Mouse (Mus musculus) lung, adult 2 months (tissue): ENCODE measurements around the gene Ccdc182. TPM values are rescaled to one million over a fixed set of nuclear protein-coding genes. Genes with fewer than 3 reads are reported as not detected.
A peak's percentile ranks its signal among the peaks of the same experiment; 100 is the strongest.

Experiments
- DNase-seq: peaks from one replicate; pipeline ENCODE4 v3.0.0; 2022
- H3K4me1 ChIP-seq: fragments of 200-500 bp; 2 replicates; pipeline ENCODE4 v1.6.1; 2011; ENCODE audit warnings: low read length; ENCODE audit not compliant: control insufficient read depth, insufficient read depth
- H3K4me3 ChIP-seq: fragments of 200-500 bp; replicated peaks from 2 replicates; pipeline ENCODE3; 2011; ENCODE audit warnings: low read depth, mild to moderate bottlenecking, control low read depth, low read length; ENCODE audit errors: extremely low read depth
- CTCF ChIP-seq: fragments of 200-500 bp; IDR thresholded peaks from 2 replicates; pipeline ENCODE4 v1.5.1; 2011; ENCODE audit warnings: mild to moderate bottlenecking, low read length, control low read depth; ENCODE audit not compliant: insufficient read depth
- POLR2A ChIP-seq: fragments of 200-500 bp; IDR thresholded peaks from 2 replicates; pipeline ENCODE4 v1.6.1; 2011; ENCODE audit warnings: low read depth, mild to moderate bottlenecking, control low read depth, low read length, borderline replicate concordance; ENCODE audit errors: extremely low read depth
- WGBS: fragments of 180-500 bp; shearing (Covaris S2); methylation state at CpG from one replicate; pipeline ENCODE4 v1.1.7; 2018; 5-methylcytosine and 5-hydroxymethylcytosine counted together
- polyA plus RNA-seq: library from polyadenylated mRNA; depleted of rRNA; stranded (reverse); fragments of >200 nt; gene quantifications from 2 replicates; pipeline ENCODE4 v1.2.3, GENCODE M21; 2012; rRNA removed

Gene Ccdc182
- not detected in 2 replicates for polyA plus RNA-seq

DNA sequence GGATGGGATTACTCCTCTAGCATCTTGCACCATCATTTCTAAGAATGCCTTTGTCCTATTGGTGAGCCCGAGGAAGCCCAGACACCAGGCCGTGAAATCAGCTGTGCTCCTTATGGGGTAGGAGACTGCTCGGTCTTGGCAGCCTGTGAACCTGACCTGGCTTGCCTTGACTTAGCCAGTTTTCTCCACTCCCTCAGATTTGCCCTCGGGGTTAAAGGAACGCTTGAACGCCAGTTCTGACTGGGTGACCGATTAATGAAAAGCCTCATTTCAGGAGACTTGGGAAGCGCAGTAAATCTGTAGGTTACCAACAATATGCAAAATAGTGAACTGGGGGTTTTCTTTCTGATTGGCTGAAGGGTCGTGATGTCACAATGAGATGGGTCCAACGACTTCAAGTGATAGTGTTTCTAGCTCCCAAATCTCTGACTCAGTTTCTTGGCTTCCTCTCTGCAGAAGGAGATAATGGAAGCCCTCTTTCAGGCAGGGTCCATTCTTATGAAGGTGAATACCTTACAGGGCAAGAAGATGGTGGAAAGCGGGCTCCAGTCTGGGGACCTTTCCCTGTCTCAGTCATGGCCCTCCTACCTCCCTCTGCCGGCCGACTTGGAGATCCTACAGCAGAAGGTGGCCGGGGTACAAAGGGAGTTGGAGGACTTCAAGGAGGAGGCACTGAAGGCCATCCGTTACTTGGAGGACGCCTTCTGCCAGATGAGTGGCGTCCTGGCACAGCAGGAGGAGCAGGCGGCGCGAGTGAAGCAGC is at the start of gene Ccdc182:
Ccdc182 (plus strand) TSS at position 428 of the 763 bp plus-strand sequence.
- no peaks in the 10 kb centered on the region; the same call in 1 of the 2 replicates for H3K4me1 ChIP-seq
- WGBS, result 51% methylated on average over 20 of the region's 20 CpGs
- no peak within 1 kb of the TSS for H3K4me3 ChIP-seq
- no peak for DNase-seq
- TF ChIP-seq POLR2A (no peak), CTCF (no peak)

DNA sequence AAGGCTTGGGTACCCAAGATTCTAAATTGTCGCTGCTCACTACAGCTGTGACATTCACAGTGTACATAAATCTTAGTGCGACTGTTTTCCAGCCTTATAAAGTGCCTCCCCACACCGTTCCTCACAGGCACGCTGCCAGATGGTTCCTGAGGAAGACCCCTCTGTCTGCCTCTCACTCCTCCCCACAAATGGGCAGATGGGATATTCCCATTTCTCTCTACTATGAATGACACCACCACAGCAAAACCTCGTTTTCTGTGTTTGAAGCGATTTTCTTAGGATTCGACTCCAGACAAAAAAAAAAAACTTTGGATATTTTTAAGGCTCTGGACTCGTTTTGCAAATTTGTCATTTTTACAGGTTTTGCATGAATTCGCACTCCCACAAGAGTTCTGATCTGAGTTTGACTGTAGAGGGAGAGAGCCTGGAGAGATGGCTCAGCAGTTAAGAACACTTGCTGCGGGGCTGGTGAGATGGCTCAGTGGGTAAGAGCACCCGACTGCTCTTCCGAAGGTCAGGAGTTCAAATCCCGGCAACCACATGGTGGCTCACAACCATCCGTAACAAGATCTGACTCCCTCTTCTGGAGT is 48.2 kb upstream of the Ccdc182 start:
- H3K4me3 ChIP-seq, result no peak overlapping the region
- no peak for DNase-seq
- 79% methylated on average over 14 of the region's 14 CpGs for WGBS
- no peaks in the 10 kb centered on the region for H3K4me1 ChIP-seq
- no peak for TF ChIP-seq CTCF
- TF ChIP-seq POLR2A, result no peak

DNA sequence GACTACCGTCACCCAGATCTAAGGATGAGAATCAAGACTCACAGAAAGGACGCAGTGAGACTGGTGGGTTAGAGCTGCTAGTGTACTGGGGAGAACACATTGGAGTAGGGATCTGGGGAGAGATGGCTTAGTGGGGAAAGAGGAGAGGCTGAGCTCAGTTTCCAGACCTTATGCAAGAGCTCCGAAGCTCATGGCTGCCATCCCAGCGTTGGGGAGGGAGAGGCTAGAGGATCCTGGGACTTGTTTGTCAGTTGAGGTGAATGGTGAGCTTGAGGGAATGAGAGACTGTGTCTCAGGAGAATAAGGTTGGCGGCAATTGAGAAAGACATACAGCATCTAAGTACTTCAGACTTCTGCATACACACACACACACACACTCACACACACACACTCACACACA is 45.2 kb upstream of the Ccdc182 start:
- DNase-seq, result no peak
- WGBS, result 69% methylated on average over 5 of the region's 5 CpGs
- peaks cover 2% of the 10 kb centered on the region; the same call in 1 of the 2 replicates for H3K4me1 ChIP-seq
- TF ChIP-seq POLR2A (no peak), CTCF (no peak)
- no peak overlapping the region for H3K4me3 ChIP-seq

DNA sequence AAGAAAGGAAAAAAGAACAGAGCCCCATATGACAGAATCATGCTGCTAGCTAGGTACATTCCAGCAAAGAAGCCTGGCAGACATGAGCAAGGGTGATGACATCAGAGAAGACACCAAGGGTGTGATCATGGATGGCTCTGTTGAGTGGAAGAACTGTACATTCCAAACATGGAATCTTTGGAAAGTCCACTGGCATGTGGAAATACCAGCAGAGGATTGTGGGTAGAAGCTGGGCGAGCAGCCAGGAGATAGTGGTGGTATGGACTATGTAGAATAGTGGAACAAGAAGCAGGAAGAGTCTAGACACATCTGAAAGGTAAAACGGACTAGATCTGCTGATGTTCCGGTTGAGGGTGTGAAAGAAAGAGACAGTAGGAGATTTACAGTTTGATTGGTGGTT is 43.3 kb upstream of the Ccdc182 start:
- DNase-seq, result no peak
- WGBS, result 49% methylated on average over 3 of the region's 3 CpGs

DNA sequence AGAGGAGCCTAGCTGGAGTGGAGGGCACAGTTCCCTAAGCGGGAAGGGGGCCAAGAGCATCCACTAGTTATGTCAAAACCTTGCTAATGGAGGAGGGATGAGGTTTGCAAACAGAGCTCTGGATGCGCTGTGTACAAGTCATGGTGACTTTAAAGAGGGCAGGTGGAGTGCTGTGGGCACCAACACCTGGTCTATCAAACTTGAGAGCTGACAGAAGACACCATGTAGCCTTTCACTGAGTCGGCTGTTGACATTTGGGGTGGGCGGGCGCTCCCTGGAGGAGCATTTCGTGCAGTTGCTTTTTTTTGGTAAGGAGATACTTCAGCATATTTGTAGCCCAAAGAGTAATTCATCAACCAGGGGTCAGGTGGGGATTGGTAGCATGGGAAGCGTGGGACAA is 42.6 kb upstream of the Ccdc182 start:
- WGBS, result 66% methylated on average over 7 of the region's 7 CpGs
- DNase-seq, result no peak
- Histone ChIP-seq H3K4me1 (peaks cover 2% of the 10 kb centered on the region; the same call in 1 of the 2 replicates), H3K4me3 (no peak overlapping the region)
- no peak for TF ChIP-seq CTCF
- no peak for TF ChIP-seq POLR2A

More for the DNA sequence above, 43.3 kb upstream of the Ccdc182 start:
- Histone ChIP-seq H3K4me3 (no peak overlapping the region), H3K4me1 (peaks cover 2% of the 10 kb centered on the region; the same call in 1 of the 2 replicates)
- no peak for TF ChIP-seq POLR2A
- no peak for TF ChIP-seq CTCF

DNA sequence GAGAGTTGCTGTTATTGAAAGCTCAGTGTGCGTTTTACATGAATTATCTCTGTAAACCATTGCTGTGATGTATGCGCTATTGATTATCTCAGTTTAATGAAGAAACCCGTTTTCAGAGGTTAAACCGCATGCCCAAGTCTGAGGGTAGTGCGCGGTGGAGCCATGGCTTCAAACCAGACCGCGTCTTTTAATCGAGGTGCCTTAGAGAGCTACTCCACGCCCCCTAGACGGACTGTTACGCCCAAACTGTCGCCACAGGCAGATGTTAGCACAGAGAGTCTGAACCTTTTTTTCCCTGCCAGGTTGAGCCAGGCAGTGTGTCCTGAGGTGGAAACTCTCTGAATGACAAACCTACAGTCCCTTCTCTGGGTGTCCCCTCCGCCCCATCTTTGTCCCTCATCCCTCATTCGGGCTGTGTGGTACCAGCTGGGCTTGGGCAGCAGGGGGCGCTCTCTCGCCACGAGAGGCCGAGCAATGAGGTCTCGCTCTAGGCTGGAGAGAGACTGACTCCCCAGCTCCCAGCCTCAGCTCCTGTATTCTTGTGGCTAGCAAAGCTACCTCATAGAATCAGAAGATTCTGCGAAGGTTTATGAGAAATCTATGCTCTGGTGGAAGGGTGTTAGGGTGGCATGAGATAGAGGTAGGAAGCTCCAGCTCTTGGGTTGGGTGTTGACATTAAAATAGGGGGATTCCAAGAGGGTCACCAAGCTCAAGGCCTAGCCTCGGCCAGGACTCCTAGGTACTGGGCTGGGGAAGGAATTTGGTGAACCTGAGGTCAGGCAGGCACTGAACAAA is 41.7 kb upstream of the Ccdc182 start:
- Histone ChIP-seq H3K4me1 (peaks cover 2% of the 10 kb centered on the region; the same call in 1 of the 2 replicates), H3K4me3 (no peak overlapping the region)
- WGBS, result 14% methylated on average over 22 of the region's 22 CpGs
- TF ChIP-seq POLR2A (no peak), CTCF (peak; percentile 89)
- peak; percentile 84 for DNase-seq

DNA sequence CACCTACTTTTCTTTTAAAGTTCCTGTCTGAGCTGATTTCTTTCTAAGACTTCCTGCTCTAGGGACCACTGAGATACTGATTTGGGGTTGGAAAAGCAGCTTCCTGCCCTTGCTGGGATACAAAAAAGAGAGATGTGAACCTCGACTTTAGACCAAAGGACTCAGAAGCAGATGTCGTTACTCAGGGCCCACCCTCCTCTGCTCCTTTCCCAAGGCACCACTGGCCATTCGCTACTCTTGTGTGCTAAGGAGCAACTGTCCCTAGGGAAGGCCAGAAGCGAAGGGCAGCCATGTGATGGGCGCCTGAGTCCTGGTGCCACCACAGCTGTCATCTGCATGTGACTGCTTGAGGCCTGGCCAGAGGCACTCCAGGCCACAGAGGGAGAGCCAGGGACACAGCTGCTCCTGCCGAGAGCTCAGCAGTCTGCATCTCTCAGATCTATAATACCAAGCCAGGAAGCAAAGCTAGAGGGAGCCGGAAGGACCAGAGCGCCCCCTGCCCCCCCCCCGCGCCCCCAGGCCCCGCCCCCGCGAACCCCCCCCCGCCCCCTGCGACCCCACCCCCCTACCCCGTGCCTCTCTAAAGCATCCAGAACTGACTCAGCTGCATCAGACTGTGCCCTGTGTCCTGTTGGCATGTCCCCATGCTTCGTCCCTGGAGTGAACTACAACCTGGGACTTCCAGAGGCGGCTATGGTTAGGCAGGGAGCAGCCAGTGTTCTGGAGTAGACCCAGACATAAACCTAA is 40.9 kb upstream of the Ccdc182 start:
- TF ChIP-seq CTCF (no peak), POLR2A (no peak)
- H3K4me1 ChIP-seq, result peaks cover 2% of the 10 kb centered on the region; the same call in 1 of the 2 replicates
- DNase-seq, result no peak
- WGBS, result 32% methylated on average over 11 of the region's 18 CpGs
- H3K4me3 ChIP-seq, result no peak overlapping the region

DNA sequence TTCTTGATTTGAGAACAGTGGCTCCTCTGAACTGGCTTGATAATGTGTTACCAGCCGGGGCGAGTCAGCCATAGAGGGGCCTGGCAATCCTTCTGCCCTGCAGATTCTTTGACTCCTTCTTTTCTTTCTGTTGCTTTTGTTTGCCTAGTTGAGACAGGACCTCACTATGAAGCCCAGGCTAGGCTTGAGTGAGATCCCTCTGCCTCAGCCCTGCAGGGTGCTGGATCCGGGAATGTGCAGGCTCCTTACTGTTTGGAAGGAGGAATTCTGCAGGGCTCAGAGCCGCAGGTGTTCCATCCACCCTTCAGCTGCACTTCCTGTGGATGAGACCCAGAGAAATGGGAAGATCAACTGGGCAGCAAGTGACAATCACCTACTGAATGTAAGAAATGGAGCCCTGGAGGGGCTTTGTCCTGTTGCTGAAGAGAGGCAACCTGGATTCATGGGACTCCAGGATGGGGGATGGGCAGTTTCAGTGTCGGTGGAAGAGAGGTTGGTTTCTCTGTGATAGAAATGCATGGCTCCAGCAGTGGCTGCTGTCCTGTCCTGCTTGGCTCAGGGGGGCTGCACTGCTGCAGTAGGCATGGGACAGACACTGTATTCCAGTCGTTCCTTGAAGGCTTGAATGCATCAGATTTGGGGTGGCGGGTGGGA is 40.2 kb upstream of the Ccdc182 start:
- TF ChIP-seq CTCF (no peak), POLR2A (no peak)
- 74% methylated on average over 7 of the region's 7 CpGs for WGBS

More for the DNA sequence above, 40.2 kb upstream of the Ccdc182 start:
- DNase-seq, result no peak
- H3K4me1 ChIP-seq, result peaks cover 2% of the 10 kb centered on the region; the same call in 1 of the 2 replicates
- H3K4me3 ChIP-seq, result no peak overlapping the region
